Mouse (Mus musculus) limb, embryonic 12.5 days (tissue): Measurements from ENCODE around the gene Ap5s1. TPM values are rescaled to one million over a fixed set of nuclear protein-coding genes. Genes with fewer than 3 reads are reported as not detected.

ENCODE experiments used
- ATAC-seq: fragments of 200-750 bp; cut with Nextera tagmentation; 2 replicates; pipeline ENCODE4 v1.8.0; 2017; ENCODE audit warnings: low read depth, moderate TSS enrichment; ENCODE audit not compliant: insufficient number of reproducible peaks, insufficient read depth, low FRiP score, low TSS enrichment
- H3K27ac ChIP-seq: fragments of 300-500 bp; sonication (generic); 2 replicates; pipeline ENCODE4 v1.5.1; 2016; ENCODE audit warnings: mild to moderate bottlenecking, moderate library complexity
- H3K27me3 ChIP-seq: fragments of 300-500 bp; sonication (generic); 2 replicates; pipeline ENCODE4 v1.6.1; 2016; ENCODE audit warnings: mild to moderate bottlenecking, moderate library complexity
- H3K36me3 ChIP-seq: fragments of 300-500 bp; sonication (generic); 2 replicates; pipeline ENCODE4 v1.6.1; 2016; ENCODE audit warnings: mild to moderate bottlenecking, moderate library complexity
- H3K4me1 ChIP-seq: fragments of 300-500 bp; sonication (generic); replicated peaks from 2 replicates; pipeline ENCODE4 v1.6.1; 2016
- H3K4me2 ChIP-seq: fragments of 300-500 bp; sonication (generic); 2 replicates; pipeline ENCODE4 v1.6.1; 2016; ENCODE audit warnings: mild to moderate bottlenecking, moderate library complexity
- H3K4me3 ChIP-seq: fragments of 300-500 bp; sonication (generic); replicated peaks from 2 replicates; pipeline ENCODE4 v1.5.1; 2016; ENCODE audit warnings: mild to moderate bottlenecking
- H3K9ac ChIP-seq: fragments of 300-500 bp; sonication (generic); replicated peaks from 2 replicates; pipeline ENCODE4 v1.6.1; 2016; ENCODE audit warnings: mild to moderate bottlenecking, moderate library complexity
- H3K9me3 ChIP-seq: fragments of 300-500 bp; sonication (generic); 2 replicates; pipeline ENCODE4 v1.6.1; 2016; ENCODE audit warnings: mild to moderate bottlenecking, moderate library complexity
- WGBS: fragments of 180-500 bp; shearing (Covaris S2); methylation state at CpG from one replicate; pipeline ENCODE4 v1.1.7; 2016; 5-methylcytosine and 5-hydroxymethylcytosine counted together
- polyA plus RNA-seq: library from polyadenylated mRNA; unstranded; fragments of >200 nt; fragmentation: Nextera tagmentation; extraction: Ambion mirVana; gene quantifications from 2 replicates; pipeline ENCODE4 v1.2.1, GENCODE M21; 2016

The Ap5s1 gene
- polyA plus RNA-seq, 1 experiment from 2014 or later: 23.3 TPM

DNA sequence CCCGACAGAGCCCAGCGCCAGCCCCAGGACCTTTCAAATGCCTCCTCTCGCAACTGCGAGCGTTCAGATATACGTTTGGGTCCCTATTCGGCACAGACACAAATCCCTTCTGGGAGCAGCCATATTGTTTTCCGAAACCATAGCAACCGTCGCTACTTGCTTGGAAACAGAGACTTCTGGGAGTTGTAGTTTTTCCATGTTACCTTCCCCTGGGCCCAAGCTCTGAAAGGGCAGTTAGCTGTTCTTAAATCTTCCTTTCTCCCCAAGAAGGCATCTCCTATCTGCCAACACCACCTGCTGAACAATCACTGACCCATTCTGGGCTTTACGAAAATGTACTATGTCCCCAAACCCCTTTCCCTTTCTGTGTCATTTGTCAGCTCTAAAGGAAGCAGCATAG, 32.2 kb upstream of the Ap5s1 start:
- ATAC-seq: peak; percentile 44; the same call in 1 of the 2 replicates
- whole genome bisulfite sequencing: 5% methylated on average over 11 of the region's 11 CpGs
- peaks cover 20% of the 10 kb centered on the region; the same call in 1 of the 2 replicates for H3K36me3 ChIP-seq
- peak overlapping the region; percentile 80 for H3K4me2 ChIP-seq
- peaks cover 45% of the 10 kb centered on the region for H3K4me1 ChIP-seq
- H3K9me3 ChIP-seq: no peaks in the 10 kb centered on the region
- H3K27me3 ChIP-seq: peaks cover 48% of the 10 kb centered on the region
- H3K27ac ChIP-seq: no peak overlapping the region
- peak overlapping the region; percentile 40 for H3K4me3 ChIP-seq
- peak overlapping the region; percentile 44; the same call in 1 of the 2 replicates for H3K9ac ChIP-seq

- ATAC-seq: no peak
- Histone ChIP-seq H3K9ac (no peak overlapping the region), H3K27me3 (peaks cover 40% of the 10 kb centered on the region), H3K9me3 (no peaks in the 10 kb centered on the region), H3K27ac (no peak overlapping the region), H3K4me1 (peaks cover 45% of the 10 kb centered on the region), H3K4me2 (no peak overlapping the region), H3K4me3 (no peak overlapping the region), H3K36me3 (peaks cover 20% of the 10 kb centered on the region; the same call in 1 of the 2 replicates)
- 73% methylated on average over 3 of the region's 3 CpGs for WGBS
These were observed 31.5 kb upstream of the Ap5s1 start for GRCm38 (mm10) chr2:131175286-131175944.

- WGBS: 89% methylated on average over 1 of the region's 1 CpGs
- peaks cover 35% of the 10 kb centered on the region for H3K27me3 ChIP-seq
- peaks cover 20% of the 10 kb centered on the region; the same call in 1 of the 2 replicates for H3K36me3 ChIP-seq
- no peak overlapping the region for H3K4me3 ChIP-seq
- no peak overlapping the region for H3K4me2 ChIP-seq
- no peaks in the 10 kb centered on the region for H3K9me3 ChIP-seq
- H3K27ac ChIP-seq: no peak overlapping the region
- peaks cover 45% of the 10 kb centered on the region for H3K4me1 ChIP-seq
- H3K9ac ChIP-seq: no peak overlapping the region
- ATAC-seq: no peak
These were observed 31.0 kb upstream of the Ap5s1 start for GRCm38 (mm10) chr2:131175945-131176309.

DNA sequence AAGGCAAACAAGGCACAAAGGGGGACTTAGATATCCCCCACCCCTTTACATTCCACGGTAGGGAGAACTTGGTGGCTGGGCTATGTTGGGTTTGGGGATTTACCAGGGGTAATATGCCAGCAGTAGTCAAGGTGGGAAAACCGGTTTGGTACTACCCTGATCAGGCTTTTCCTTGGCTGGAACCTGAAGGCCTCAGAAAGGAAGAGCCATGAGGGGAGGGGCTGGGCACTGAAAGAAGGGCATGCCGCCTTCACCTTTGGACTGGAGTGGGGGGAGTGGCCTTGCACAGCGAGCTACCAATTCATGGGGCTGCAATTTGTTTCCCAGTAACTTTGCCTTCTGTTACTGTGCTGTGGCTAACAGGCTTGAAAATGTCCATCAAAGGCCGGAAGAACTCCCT, 30.4 kb upstream of the Ap5s1 start:
- WGBS: 75% methylated on average over 5 of the region's 5 CpGs
- peaks cover 20% of the 10 kb centered on the region; the same call in 1 of the 2 replicates for H3K36me3 ChIP-seq
- H3K4me1 ChIP-seq: peaks cover 43% of the 10 kb centered on the region
- peaks cover 30% of the 10 kb centered on the region for H3K27me3 ChIP-seq
- ATAC-seq: no peak
- no peak overlapping the region for H3K27ac ChIP-seq
- H3K4me2 ChIP-seq: peak overlapping the region; percentile 97; the same call in 1 of the 2 replicates
- H3K4me3 ChIP-seq: no peak overlapping the region
- no peaks in the 10 kb centered on the region for H3K9me3 ChIP-seq
- H3K9ac ChIP-seq: no peak overlapping the region

DNA sequence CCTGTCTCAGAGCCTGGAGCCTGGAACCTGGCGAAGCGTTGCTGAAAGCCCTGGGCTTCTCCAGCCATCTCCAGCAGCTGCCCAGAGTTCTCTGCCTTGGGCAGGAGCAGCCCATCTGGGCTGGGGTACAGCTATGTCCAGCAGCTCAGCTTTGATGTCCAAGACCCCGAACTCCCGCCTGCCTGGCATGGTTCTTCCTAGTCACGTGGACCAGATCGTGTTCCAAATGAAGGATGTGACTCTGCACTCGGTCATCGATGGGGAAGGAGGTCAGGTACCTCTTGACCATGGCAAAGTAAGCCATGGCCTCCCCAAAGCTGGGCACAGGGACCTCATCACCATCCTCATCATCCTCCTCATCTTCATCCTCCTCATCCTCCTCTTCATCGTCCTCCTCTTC, 28.9 kb upstream of the Ap5s1 start:
- Histone ChIP-seq H3K4me1 (peaks cover 39% of the 10 kb centered on the region), H3K9ac (peak overlapping the region; percentile 91), H3K4me3 (peak overlapping the region; percentile 84), H3K27ac (no peak overlapping the region), H3K9me3 (no peaks in the 10 kb centered on the region), H3K36me3 (peaks cover 20% of the 10 kb centered on the region; the same call in 1 of the 2 replicates), H3K4me2 (peak overlapping the region; percentile 97), H3K27me3 (peaks cover 15% of the 10 kb centered on the region)
- WGBS: 90% methylated on average over 9 of the region's 9 CpGs
- ATAC-seq: no peak

DNA sequence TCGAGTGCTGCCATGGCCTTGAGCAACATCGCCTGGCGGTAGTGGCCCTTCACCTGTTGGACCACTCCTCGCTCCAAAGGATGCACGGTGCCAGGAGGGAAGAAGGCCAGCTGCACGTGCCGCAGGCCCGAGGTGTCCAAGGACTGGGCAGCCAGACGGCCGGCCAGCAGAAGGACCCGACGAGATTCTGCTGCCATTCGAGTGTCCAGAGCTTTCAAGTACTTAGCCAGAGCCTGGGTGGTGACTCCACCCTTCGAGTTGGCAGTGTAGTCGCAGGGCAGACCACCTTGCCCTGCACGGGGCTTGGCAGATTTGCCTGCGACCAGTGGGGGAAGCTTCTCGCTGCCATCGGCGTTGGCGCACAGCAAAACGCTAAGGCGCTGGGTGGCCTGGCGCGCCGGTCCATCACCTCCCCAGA, 28.0 kb upstream of the Ap5s1 start:
- peaks cover 6% of the 10 kb centered on the region for H3K27me3 ChIP-seq
- H3K9ac ChIP-seq: peak overlapping the region; percentile 91
- WGBS: 37% methylated on average over 26 of the region's 26 CpGs
- peak overlapping the region; percentile 84 for H3K4me3 ChIP-seq
- no peak for ATAC-seq
- peaks cover 20% of the 10 kb centered on the region; the same call in 1 of the 2 replicates for H3K36me3 ChIP-seq
- peaks cover 39% of the 10 kb centered on the region for H3K4me1 ChIP-seq
- peak overlapping the region; percentile 97 for H3K4me2 ChIP-seq
- peak overlapping the region; percentile 84 for H3K27ac ChIP-seq
- H3K9me3 ChIP-seq: no peaks in the 10 kb centered on the region

GRCm38 (mm10) chr2:131179246-131179886, 27.5 kb upstream of the Ap5s1 start:
- WGBS: under 1% methylated on average over 67 of the region's 67 CpGs
- 0 out of 2 replicates have a peak, but pooled peaks cover under 1% of the 10 kb centered on the region for H3K27me3 ChIP-seq
- peak overlapping the region; percentile 84 for H3K4me3 ChIP-seq
- peak overlapping the region; percentile 84 for H3K27ac ChIP-seq
- peak overlapping the region; percentile 97 for H3K4me2 ChIP-seq
- peak overlapping the region; percentile 91 for H3K9ac ChIP-seq
- peaks cover 34% of the 10 kb centered on the region for H3K4me1 ChIP-seq
- H3K36me3 ChIP-seq: peaks cover 20% of the 10 kb centered on the region; the same call in 1 of the 2 replicates
- H3K9me3 ChIP-seq: no peaks in the 10 kb centered on the region
- peak; percentile 56; the same call in 1 of the 2 replicates for ATAC-seq

- peak; percentile 73 for ATAC-seq
- Histone ChIP-seq H3K27me3 (no peaks in the 10 kb centered on the region), H3K4me2 (peak within 1 kb of the TSS; percentile 97), H3K4me1 (peaks cover 31% of the 10 kb centered on the region), H3K36me3 (peaks cover 20% of the 10 kb centered on the region; the same call in 1 of the 2 replicates), H3K27ac (peak within 1 kb of the TSS; percentile 84), H3K9ac (peak within 1 kb of the TSS; percentile 91), H3K4me3 (peak within 1 kb of the TSS; percentile 84), H3K9me3 (no peaks in the 10 kb centered on the region)
- 3% methylated on average over 49 of the region's 57 CpGs for WGBS
These were observed 26.8 kb upstream of the Ap5s1 start, which contains the start of gene Cenpb for GRCm38 (mm10) chr2:131179990-131180587. TSS of gene Cenpb (minus strand) at chr2:131180067.

- no peak for ATAC-seq
- WGBS: 1% methylated on average over 14 of the region's 14 CpGs
- Histone ChIP-seq H3K9me3 (no peaks in the 10 kb centered on the region), H3K27me3 (no peaks in the 10 kb centered on the region), H3K36me3 (peaks cover 15% of the 10 kb centered on the region; the same call in 1 of the 2 replicates), H3K27ac (peak overlapping the region; percentile 69), H3K4me1 (peaks cover 41% of the 10 kb centered on the region), H3K4me3 (peak overlapping the region; percentile 69), H3K4me2 (peak overlapping the region; percentile 87), H3K9ac (peak overlapping the region; percentile 79)
These were observed 20.5 kb upstream of the Ap5s1 start for GRCm38 (mm10) chr2:131186343-131186742.

DNA sequence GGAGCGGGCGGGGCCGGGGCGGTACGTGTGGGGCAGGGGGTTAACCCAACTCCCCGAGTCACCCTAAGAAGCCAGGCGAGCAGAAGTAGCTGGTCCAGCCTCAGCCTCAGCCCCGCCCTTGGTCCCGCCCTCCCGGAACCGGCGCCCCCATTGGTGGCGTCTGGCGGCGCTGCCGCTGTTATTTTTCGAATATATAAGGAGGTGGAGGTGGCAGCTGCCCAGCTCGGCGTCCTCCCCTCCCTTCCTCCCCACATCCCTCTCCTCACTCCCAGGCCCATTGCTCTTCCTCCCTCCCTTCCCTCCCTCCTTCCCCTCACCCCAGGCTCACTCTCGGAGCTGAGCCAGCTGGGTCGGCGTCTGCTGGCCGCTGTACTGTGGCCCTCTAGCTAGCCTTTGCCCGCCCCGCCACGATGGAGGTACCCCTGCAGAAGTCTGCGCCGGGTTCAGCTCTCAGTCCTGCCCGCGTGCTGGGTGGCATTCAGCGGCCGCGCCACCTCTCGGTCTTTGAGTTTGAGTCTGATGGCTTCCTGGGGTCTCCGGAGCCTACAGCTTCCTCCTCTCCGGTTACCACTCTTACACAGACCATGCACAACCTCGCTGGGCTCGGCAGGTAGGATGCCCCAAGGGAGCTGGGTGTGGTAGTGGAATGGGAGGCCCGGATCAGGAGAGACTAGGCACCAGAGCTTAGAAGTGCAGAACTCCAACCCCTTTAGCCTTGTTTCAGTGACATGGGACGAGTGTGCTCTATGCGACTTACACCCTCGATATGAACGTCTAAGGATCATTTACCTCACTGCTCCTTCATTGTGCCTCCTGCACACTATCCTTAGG, 19.9 kb upstream of the Ap5s1 start, which contains the start of the genes Cdc25b and Spef1:
Gene Cdc25b, plus strand, starts transcription at position 179 of the 831 bp plus-strand sequence.
Gene Spef1, minus strand, starts transcription at position 512 of the 831 bp plus-strand sequence.
- H3K36me3 ChIP-seq: peaks cover 21% of the 10 kb centered on the region
- H3K27me3 ChIP-seq: no peaks in the 10 kb centered on the region
- peak within 1 kb of the TSS; percentile 79 for H3K9ac ChIP-seq
- H3K4me1 ChIP-seq: peaks cover 41% of the 10 kb centered on the region
- H3K4me3 ChIP-seq: peak within 1 kb of the TSS; percentile 69
- ATAC-seq: peak; percentile 89
- peak within 1 kb of the TSS; percentile 87 for H3K4me2 ChIP-seq
- H3K27ac ChIP-seq: peak within 1 kb of the TSS; percentile 83
- H3K9me3 ChIP-seq: no peaks in the 10 kb centered on the region
- under 1% methylated on average over 42 of the region's 43 CpGs for WGBS
